Mouse (Mus musculus): ENCODE results near the gene Tmem44.

DNA sequence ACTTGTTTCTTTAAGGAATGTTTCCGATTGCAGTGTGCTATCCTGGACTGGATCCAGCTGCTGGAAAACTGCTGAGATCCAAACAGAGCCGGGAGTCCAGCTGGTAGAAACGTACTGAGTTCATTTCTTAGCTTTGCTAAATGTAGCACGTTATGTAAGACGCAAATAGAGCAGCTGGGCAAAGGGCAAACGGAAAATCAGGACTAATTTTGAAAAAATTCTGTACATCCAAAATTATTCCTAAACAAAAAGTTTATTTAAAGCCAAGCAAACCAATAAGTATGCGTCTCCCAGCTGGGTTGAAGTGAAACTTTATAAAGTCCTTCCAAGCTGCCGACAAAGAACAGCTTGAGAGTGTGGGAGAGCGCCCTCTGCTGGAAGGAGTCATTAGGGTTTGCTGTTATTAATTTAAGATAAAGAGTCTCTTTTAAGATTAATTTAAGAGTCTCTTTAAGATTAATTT is 30.2 kb downstream of the Tmem44 start:
- TF ChIP-seq GATA1 (IDR thresholded peaks at IDR 0.05; ENCODE audit: borderline replicate concordance, low read length) (no peak), FLI1 (IDR thresholded peaks at IDR 0.05; ENCODE audit: low read length) (no peak)

Data from megakaryocyte, embryonic 14.5 days (primary cell).